Mouse (Mus musculus): ENCODE measurements at regions not wholly inside any gene's neighbourhood (a gene's known extent, or its start where the extent isn't known, plus 50 kb on each side); places are given as distances from the start of the nearest gene placed in this dataset.

DNA sequence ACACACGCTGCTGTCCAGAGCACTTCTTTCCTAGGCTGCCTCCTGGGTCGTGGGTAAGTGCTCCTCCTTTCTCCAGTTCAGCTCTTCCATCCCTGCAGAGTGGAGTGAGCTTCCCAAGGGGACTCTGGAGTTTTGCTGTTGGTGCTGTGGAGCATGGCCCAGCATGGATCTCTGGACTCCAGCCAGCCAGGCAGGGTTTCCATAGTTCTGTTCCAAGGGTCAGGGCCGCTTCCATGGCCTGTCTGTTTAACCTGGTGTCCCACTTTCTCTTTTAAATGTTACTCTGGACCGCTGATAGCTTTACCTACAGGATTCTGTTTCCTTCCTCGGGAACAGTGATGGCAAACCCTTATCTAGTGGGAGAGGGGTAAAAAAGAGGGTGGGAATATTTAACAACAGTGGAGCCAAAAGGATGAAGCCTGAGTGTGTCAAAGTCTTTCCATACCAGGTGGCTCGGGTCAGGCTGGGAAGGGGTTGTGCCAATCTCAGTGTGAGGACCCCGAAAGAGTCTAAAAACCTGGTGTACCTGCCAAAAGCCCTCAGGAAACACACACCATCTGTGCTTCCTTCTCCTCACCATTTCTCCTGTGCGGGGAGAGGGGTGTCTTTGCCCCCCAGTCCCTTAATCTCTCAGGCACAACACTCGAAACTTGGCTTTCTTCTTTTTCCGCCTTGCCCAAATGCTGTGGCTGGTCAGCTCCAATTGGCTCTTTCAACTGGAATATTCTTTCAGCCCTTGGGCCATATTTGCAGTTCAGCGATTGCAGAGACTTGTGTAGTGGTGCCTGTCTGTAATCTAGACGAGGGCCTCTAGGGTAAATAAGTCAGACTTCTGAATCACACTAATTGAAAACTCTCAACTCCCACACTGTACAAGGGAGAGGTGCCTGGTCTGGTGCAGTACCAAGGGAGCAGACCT, 222.8 kb upstream of the Fam19a5 start:
- H3K27ac ChIP-seq (ENCODE audit: control insufficient read depth, insufficient read depth, low read depth, low read length), result no peak overlapping the region
- no peaks in the 10 kb centered on the region for H3K36me3 ChIP-seq (ENCODE audit: control insufficient read depth, insufficient read depth, low read length)
- TF ChIP-seq POLR2A (IDR thresholded peaks at IDR 0.05; ENCODE audit: control insufficient read depth, low read depth, low read length) (no peak), CTCF (IDR thresholded peaks at IDR 0.05; ENCODE audit: control insufficient read depth, insufficient read depth, insufficient replicate concordance, low read depth, low read length) (no peak)
- H3K27me3 ChIP-seq (ENCODE audit: control insufficient read depth, insufficient read depth, low read length), result no peaks in the 10 kb centered on the region
- H3K4me3 ChIP-seq (ENCODE audit: control insufficient read depth, low read depth, low read length), result no peak overlapping the region
- H3K4me1 ChIP-seq (ENCODE audit: control insufficient read depth, insufficient read depth, low read length), result no peaks in the 10 kb centered on the region

DNA sequence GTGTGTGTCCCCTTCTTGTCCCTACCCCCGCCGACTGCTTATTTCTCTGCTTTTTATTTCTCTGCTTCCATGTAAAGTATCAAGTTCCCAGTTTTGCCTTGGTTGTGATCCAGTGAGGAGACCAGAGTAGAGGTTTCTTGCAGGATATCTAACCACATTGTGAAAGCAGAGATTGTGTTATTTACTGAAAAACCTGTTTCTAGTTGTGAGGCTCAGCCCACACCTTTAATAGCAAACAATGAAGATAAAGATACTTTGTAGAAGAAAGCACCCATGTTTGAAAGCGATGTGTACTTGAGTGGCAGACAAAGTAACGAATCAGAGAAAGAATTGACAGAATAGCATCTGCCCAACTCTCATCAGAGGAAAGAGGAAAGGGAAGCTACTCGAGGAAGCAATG, 218.7 kb upstream of the Fam19a5 start:
- H3K27ac ChIP-seq (ENCODE audit: control insufficient read depth, insufficient read depth, low read depth, low read length), result no peak overlapping the region
- H3K4me3 ChIP-seq (ENCODE audit: control insufficient read depth, low read depth, low read length), result no peak overlapping the region
- H3K27me3 ChIP-seq (ENCODE audit: control insufficient read depth, insufficient read depth, low read length), result no peaks in the 10 kb centered on the region
- TF ChIP-seq CTCF (IDR thresholded peaks at IDR 0.05; ENCODE audit: control insufficient read depth, insufficient read depth, insufficient replicate concordance, low read depth, low read length) (no peak), POLR2A (IDR thresholded peaks at IDR 0.05; ENCODE audit: control insufficient read depth, low read depth, low read length) (no peak)
- H3K4me1 ChIP-seq (ENCODE audit: control insufficient read depth, insufficient read depth, low read length), result no peaks in the 10 kb centered on the region
- H3K36me3 ChIP-seq (ENCODE audit: control insufficient read depth, insufficient read depth, low read length), result no peaks in the 10 kb centered on the region

DNA sequence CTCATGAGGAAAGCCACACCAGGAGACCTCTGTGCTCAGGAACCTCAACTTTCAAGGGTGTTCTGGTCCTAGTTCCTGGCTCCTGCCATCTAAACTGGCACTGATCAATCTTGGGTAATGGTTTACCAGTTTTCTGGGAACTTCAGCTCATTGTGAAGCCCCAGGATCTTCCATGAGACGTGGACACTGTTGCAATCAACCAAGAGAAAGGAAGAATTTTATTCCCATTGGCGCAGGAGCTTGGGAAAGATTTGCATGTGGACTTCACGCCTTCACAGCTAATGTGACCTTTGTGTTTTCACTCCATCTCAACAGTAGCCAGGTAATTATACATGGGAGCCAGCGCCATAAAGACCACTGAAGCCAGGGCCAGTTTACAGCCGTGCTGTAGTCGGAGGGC, 217.8 kb upstream of the Fam19a5 start:
- no peaks in the 10 kb centered on the region for H3K36me3 ChIP-seq (ENCODE audit: control insufficient read depth, insufficient read depth, low read length)
- H3K27me3 ChIP-seq (ENCODE audit: control insufficient read depth, insufficient read depth, low read length), result no peaks in the 10 kb centered on the region
- no peak overlapping the region for H3K4me3 ChIP-seq (ENCODE audit: control insufficient read depth, low read depth, low read length)
- no peak for TF ChIP-seq CTCF (IDR thresholded peaks at IDR 0.05; ENCODE audit: control insufficient read depth, insufficient read depth, insufficient replicate concordance, low read depth, low read length)
- TF ChIP-seq POLR2A (IDR thresholded peaks at IDR 0.05; ENCODE audit: control insufficient read depth, low read depth, low read length), result no peak
- no peaks in the 10 kb centered on the region for H3K4me1 ChIP-seq (ENCODE audit: control insufficient read depth, insufficient read depth, low read length)
- no peak overlapping the region for H3K27ac ChIP-seq (ENCODE audit: control insufficient read depth, insufficient read depth, low read depth, low read length)

DNA sequence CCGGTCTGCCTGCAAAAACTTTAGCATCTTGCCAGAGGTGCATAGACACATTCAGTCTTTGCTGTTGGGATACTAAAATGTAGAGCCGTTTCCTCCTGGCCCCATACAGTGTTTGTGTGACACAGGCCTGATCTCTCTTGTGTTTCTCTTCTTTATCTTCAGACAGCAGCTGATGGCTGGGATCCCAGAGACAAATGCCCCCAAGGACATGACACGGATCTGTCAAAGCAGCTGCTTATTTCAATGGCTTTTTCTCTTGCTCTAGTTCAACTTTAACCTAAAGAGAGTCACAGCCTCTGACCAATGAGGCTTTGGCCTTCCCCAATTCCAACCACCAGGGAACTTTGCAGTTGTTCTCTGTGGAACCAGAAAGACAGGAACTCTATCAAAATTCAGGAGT, 211.7 kb upstream of the Fam19a5 start:
- no peak overlapping the region for H3K27ac ChIP-seq (ENCODE audit: control insufficient read depth, insufficient read depth, low read depth, low read length)
- no peaks in the 10 kb centered on the region for H3K36me3 ChIP-seq (ENCODE audit: control insufficient read depth, insufficient read depth, low read length)
- no peaks in the 10 kb centered on the region for H3K27me3 ChIP-seq (ENCODE audit: control insufficient read depth, insufficient read depth, low read length)
- TF ChIP-seq POLR2A (IDR thresholded peaks at IDR 0.05; ENCODE audit: control insufficient read depth, low read depth, low read length), result no peak
- no peak for TF ChIP-seq CTCF (IDR thresholded peaks at IDR 0.05; ENCODE audit: control insufficient read depth, insufficient read depth, insufficient replicate concordance, low read depth, low read length)
- H3K4me3 ChIP-seq (ENCODE audit: control insufficient read depth, low read depth, low read length), result no peak overlapping the region
- no peaks in the 10 kb centered on the region for H3K4me1 ChIP-seq (ENCODE audit: control insufficient read depth, insufficient read depth, low read length)

DNA sequence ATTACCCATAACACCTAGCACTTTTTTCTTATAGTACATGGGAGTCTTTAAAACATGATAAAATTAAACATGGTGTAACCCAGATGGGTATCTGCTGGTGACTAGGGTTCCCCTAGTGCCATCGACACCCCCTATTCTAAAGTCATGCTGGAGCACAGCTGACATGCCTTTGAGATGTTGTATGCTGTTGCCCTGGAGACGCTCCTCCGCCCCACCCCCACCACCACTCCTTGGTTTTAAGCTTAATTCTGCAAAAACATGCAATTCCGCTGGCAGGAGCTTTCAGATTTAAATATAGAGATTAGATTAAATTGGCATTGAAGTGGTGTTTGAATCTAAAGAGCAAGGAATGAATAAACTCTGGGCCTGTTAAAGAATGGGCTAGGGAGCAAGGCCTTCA, 210.6 kb upstream of the Fam19a5 start:
- Histone ChIP-seq H3K4me1 (ENCODE audit: control insufficient read depth, insufficient read depth, low read length) (no peaks in the 10 kb centered on the region), H3K27me3 (ENCODE audit: control insufficient read depth, insufficient read depth, low read length) (no peaks in the 10 kb centered on the region), H3K36me3 (ENCODE audit: control insufficient read depth, insufficient read depth, low read length) (no peaks in the 10 kb centered on the region), H3K4me3 (ENCODE audit: control insufficient read depth, low read depth, low read length) (no peak overlapping the region), H3K27ac (ENCODE audit: control insufficient read depth, insufficient read depth, low read depth, low read length) (no peak overlapping the region)
- no peak for TF ChIP-seq CTCF (IDR thresholded peaks at IDR 0.05; ENCODE audit: control insufficient read depth, insufficient read depth, insufficient replicate concordance, low read depth, low read length)
- TF ChIP-seq POLR2A (IDR thresholded peaks at IDR 0.05; ENCODE audit: control insufficient read depth, low read depth, low read length), result no peak

DNA sequence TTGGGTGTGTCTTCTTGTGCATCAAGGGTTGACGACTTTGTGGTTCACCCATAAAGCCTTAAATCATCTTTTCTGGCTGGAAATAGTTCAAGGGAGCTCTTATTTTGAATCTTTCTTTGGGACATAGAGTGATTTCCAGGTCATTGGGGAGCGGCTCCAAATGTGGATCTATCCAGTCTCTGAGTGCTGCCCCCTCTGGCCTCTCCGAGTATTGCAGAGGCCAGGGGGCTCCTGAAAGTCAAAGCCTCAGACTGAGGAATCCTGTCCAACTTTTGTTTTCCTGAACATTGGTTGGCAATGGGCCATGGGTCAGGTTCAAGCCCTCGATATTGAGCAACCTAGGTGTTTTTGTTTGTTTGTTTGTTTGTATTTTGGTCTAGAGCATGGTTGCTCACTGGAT, 209.7 kb upstream of the Fam19a5 start:
- Histone ChIP-seq H3K4me1 (ENCODE audit: control insufficient read depth, insufficient read depth, low read length) (no peaks in the 10 kb centered on the region), H3K27ac (ENCODE audit: control insufficient read depth, insufficient read depth, low read depth, low read length) (no peak overlapping the region), H3K27me3 (ENCODE audit: control insufficient read depth, insufficient read depth, low read length) (no peaks in the 10 kb centered on the region), H3K36me3 (ENCODE audit: control insufficient read depth, insufficient read depth, low read length) (no peaks in the 10 kb centered on the region), H3K4me3 (ENCODE audit: control insufficient read depth, low read depth, low read length) (no peak overlapping the region)
- TF ChIP-seq POLR2A (IDR thresholded peaks at IDR 0.05; ENCODE audit: control insufficient read depth, low read depth, low read length), result no peak
- peak; percentile 69 for TF ChIP-seq CTCF (IDR thresholded peaks at IDR 0.05; ENCODE audit: control insufficient read depth, insufficient read depth, insufficient replicate concordance, low read depth, low read length)

DNA sequence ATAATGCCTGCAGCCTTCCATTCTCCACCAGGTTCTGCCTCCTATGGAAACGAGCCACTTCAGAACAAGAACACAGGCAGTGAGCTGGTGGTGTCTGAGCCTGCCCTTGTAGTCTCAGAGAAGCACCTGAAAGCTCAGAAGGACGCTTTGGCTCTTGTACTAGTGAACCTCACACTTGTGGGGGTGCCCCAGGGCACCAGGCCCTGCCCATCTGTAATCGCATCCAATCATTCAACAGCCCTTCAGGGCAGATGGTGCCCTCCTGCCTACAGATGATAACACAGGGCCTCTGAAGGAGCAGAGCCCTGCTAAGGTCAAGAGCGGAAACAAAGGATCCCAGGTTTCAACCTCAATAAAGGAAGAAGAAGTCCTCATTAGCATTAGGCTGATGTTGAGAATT, 208.8 kb upstream of the Fam19a5 start:
- H3K4me1 ChIP-seq (ENCODE audit: control insufficient read depth, insufficient read depth, low read length), result no peaks in the 10 kb centered on the region
- no peak for TF ChIP-seq POLR2A (IDR thresholded peaks at IDR 0.05; ENCODE audit: control insufficient read depth, low read depth, low read length)
- TF ChIP-seq CTCF (IDR thresholded peaks at IDR 0.05; ENCODE audit: control insufficient read depth, insufficient read depth, insufficient replicate concordance, low read depth, low read length), result no peak
- H3K27me3 ChIP-seq (ENCODE audit: control insufficient read depth, insufficient read depth, low read length), result no peaks in the 10 kb centered on the region
- H3K36me3 ChIP-seq (ENCODE audit: control insufficient read depth, insufficient read depth, low read length), result no peaks in the 10 kb centered on the region
- H3K27ac ChIP-seq (ENCODE audit: control insufficient read depth, insufficient read depth, low read depth, low read length), result no peak overlapping the region
- no peak overlapping the region for H3K4me3 ChIP-seq (ENCODE audit: control insufficient read depth, low read depth, low read length)

Measured in testis, adult 2 months (tissue).